Mouse (Mus musculus): ENCODE data around the gene Tmem212. TPM values are rescaled to one million over a fixed set of nuclear protein-coding genes. Genes with fewer than 3 reads are reported as not detected.

Gene Tmem212
- polyA plus RNA-seq, 1 experiment from 2014 or later = not detected

DNA sequence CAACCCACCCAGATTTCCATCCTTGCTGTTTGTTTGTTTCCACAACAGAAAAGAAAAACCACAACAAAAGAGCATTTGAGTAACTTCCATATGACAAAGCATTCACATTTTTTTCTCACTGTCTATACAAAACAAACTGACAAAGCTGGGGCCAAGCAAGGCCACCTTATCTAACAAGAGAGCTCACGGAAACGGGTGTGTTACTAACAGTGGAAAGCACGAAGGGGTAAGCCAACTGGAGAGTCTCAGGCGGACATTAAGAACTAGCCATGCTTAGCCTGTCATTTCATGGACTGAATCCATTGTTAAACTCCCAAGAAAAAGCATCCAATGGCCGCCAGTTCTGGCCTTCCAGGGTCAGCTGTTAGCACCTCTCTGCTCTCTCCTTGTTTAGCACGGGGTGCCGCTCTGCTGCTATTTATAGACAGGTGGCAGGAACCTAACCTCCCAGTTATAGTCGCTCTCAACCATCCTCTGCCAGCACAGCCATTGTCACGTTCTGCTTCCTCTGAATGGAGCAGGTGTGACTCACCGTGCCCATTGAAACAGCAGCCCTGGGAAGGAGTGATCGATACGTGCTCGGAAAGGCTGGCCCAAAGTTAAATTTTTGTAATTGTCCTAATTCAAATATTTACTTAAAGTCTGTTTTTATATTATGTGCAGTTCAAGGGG is 8.6 kb upstream of the Tmem212 start:
- Histone ChIP-seq H3K9me3 (replicated peaks; ENCODE audit: control insufficient read depth, low read length) (peaks cover 11% of the 10 kb centered on the region), H3K4me2 (ENCODE audit: low read depth, low read length) (peak overlapping the region; percentile 30), H3K4me3 (ENCODE audit: low read length) (no peak overlapping the region; the same call in 1 of the 2 replicates), H3K27me3 (ENCODE audit: control insufficient read depth, insufficient read depth, low read length) (no peaks in the 10 kb centered on the region), H3K36me3 (ENCODE audit: control insufficient read depth, insufficient read depth) (no peaks in the 10 kb centered on the region), H3K27ac (ENCODE audit: low read length) (peak overlapping the region; percentile 82), H3K4me1 (ENCODE audit: control insufficient read depth, insufficient read depth, low read length) (peaks cover 11% of the 10 kb centered on the region), H3K9ac (ENCODE audit: low read length) (no peak overlapping the region)
- peak; percentile 91 for ATAC-seq (replicated peaks; ENCODE audit: extremely low read depth, insufficient read depth, low FRiP score)
- WGBS = 16% methylated on average over 13 of the region's 13 CpGs

GRCm38 (mm10) chr3:27901846-27902245 is 5.7 kb upstream of the Tmem212 start:
- Histone ChIP-seq H3K27ac (ENCODE audit: low read length) (no peak overlapping the region), H3K27me3 (ENCODE audit: control insufficient read depth, insufficient read depth, low read length) (no peaks in the 10 kb centered on the region), H3K9ac (ENCODE audit: low read length) (no peak overlapping the region), H3K36me3 (ENCODE audit: control insufficient read depth, insufficient read depth) (no peaks in the 10 kb centered on the region), H3K4me1 (ENCODE audit: control insufficient read depth, insufficient read depth, low read length) (peaks cover 18% of the 10 kb centered on the region), H3K4me2 (ENCODE audit: low read depth, low read length) (no peak overlapping the region), H3K9me3 (replicated peaks; ENCODE audit: control insufficient read depth, low read length) (0 out of 2 replicates have a peak, but pooled peaks cover 2% of the 10 kb centered on the region), H3K4me3 (ENCODE audit: low read length) (no peak overlapping the region)
- whole genome bisulfite sequencing = 90% methylated on average over 6 of the region's 6 CpGs
- no peak for ATAC-seq (replicated peaks; ENCODE audit: extremely low read depth, insufficient read depth, low FRiP score)

DNA sequence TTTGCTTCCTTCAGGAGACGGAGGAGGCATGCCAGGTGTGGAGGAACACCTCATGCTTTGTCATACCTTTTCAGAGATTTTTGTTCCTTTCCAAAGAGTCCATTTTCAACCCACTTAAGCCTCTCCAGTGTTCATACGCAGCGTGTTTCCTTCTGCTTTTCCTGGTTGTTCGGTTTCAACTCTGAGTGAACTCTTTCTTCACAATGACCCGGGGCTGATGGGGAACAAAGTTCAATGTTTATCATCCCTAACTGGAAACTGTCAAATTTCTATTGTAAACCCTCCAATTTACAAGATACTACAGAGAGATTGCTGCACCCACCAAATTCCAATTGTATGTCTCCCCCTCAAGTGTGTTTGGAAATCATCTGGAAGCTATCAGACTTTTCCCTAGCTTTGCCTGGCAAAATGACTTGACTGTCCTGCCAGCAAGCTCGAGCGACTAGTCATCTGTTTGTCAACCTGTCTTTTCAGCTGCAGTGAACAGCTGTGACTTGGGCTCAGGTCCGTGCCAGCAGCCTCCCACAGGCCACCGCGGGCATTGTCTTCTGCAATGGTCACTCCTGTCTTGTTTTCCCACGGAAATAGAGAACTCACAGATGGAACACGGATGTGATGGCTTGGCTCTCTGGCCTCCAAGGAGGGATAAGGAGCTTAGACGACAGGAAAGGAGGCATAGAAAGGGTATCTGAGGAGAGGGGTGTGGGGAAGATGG is 3.0 kb upstream of the Tmem212 start:
- Histone ChIP-seq H3K9me3 (replicated peaks; ENCODE audit: control insufficient read depth, low read length) (0 out of 2 replicates have a peak, but pooled peaks cover 2% of the 10 kb centered on the region), H3K27ac (ENCODE audit: low read length) (peak overlapping the region; percentile 41), H3K4me1 (ENCODE audit: control insufficient read depth, insufficient read depth, low read length) (peaks cover 7% of the 10 kb centered on the region; the same call in 1 of the 2 replicates), H3K4me2 (ENCODE audit: low read depth, low read length) (no peak overlapping the region), H3K27me3 (ENCODE audit: control insufficient read depth, insufficient read depth, low read length) (no peaks in the 10 kb centered on the region), H3K4me3 (ENCODE audit: low read length) (no peak overlapping the region), H3K36me3 (ENCODE audit: control insufficient read depth, insufficient read depth) (no peaks in the 10 kb centered on the region), H3K9ac (ENCODE audit: low read length) (no peak overlapping the region)
- ATAC-seq (replicated peaks; ENCODE audit: extremely low read depth, insufficient read depth, low FRiP score) = peak; percentile 57; the same call in 1 of the 2 replicates
- WGBS = 48% methylated on average over 13 of the region's 13 CpGs

- H3K9ac ChIP-seq (ENCODE audit: low read length) = no peak overlapping the region
- no peak overlapping the region for H3K4me2 ChIP-seq (ENCODE audit: low read depth, low read length)
- WGBS = 58% methylated on average over 10 of the region's 10 CpGs
- H3K4me1 ChIP-seq (ENCODE audit: control insufficient read depth, insufficient read depth, low read length) = peaks cover 7% of the 10 kb centered on the region; the same call in 1 of the 2 replicates
- H3K9me3 ChIP-seq (replicated peaks; ENCODE audit: control insufficient read depth, low read length) = 0 out of 2 replicates have a peak, but pooled peaks cover 2% of the 10 kb centered on the region
- no peaks in the 10 kb centered on the region for H3K27me3 ChIP-seq (ENCODE audit: control insufficient read depth, insufficient read depth, low read length)
- no peaks in the 10 kb centered on the region for H3K36me3 ChIP-seq (ENCODE audit: control insufficient read depth, insufficient read depth)
- peak overlapping the region; percentile 41 for H3K27ac ChIP-seq (ENCODE audit: low read length)
- no peak overlapping the region for H3K4me3 ChIP-seq (ENCODE audit: low read length)
- 0 out of 2 replicates have a peak, but pooled peaks have one; percentile 43 for ATAC-seq (replicated peaks; ENCODE audit: extremely low read depth, insufficient read depth, low FRiP score)
These were observed 2.0 kb upstream of the Tmem212 start for GRCm38 (mm10) chr3:27898178-27898577.

DNA sequence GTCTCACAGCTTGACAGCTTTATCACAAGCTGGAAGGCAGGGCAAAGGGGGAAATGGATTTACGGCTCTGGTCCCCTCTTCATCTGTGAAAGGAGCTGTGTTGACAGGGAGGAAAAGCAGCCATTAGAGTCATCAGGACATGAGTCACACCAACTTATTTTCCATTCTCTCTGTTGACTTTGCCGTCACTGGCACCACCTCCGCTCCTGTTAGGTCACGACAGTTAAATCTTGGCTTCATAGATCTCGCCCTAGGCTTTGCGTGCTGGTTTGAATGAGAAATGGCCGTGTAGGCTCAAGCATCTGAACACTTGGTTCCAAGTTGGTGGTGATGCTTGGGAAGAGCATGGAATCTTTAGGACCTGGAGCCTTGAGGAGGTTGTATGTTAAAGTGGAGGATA is 9.6 kb downstream of the Tmem212 start:
- 35% methylated on average over 7 of the region's 7 CpGs for WGBS
- no peaks in the 10 kb centered on the region for H3K9me3 ChIP-seq (replicated peaks; ENCODE audit: control insufficient read depth, low read length)
- no peaks in the 10 kb centered on the region for H3K27me3 ChIP-seq (ENCODE audit: control insufficient read depth, insufficient read depth, low read length)
- H3K27ac ChIP-seq (ENCODE audit: low read length) = no peak overlapping the region; the same call in 1 of the 2 replicates
- H3K4me1 ChIP-seq (ENCODE audit: control insufficient read depth, insufficient read depth, low read length) = peaks cover 23% of the 10 kb centered on the region
- no peak overlapping the region for H3K9ac ChIP-seq (ENCODE audit: low read length)
- ATAC-seq (replicated peaks; ENCODE audit: extremely low read depth, insufficient read depth, low FRiP score) = peak; percentile 64
- H3K4me3 ChIP-seq (ENCODE audit: low read length) = no peak overlapping the region
- H3K4me2 ChIP-seq (ENCODE audit: low read depth, low read length) = no peak overlapping the region
- H3K36me3 ChIP-seq (ENCODE audit: control insufficient read depth, insufficient read depth) = no peaks in the 10 kb centered on the region

GRCm38 (mm10) chr3:27885585-27885984 is 10.6 kb downstream of the Tmem212 start:
- H3K27ac ChIP-seq (ENCODE audit: low read length) = no peak overlapping the region
- no peaks in the 10 kb centered on the region for H3K27me3 ChIP-seq (ENCODE audit: control insufficient read depth, insufficient read depth, low read length)
- 87% methylated on average over 6 of the region's 6 CpGs for WGBS
- no peak for ATAC-seq (replicated peaks; ENCODE audit: extremely low read depth, insufficient read depth, low FRiP score)
- no peaks in the 10 kb centered on the region for H3K36me3 ChIP-seq (ENCODE audit: control insufficient read depth, insufficient read depth)
- peaks cover 23% of the 10 kb centered on the region for H3K4me1 ChIP-seq (ENCODE audit: control insufficient read depth, insufficient read depth, low read length)
- H3K9me3 ChIP-seq (replicated peaks; ENCODE audit: control insufficient read depth, low read length) = no peaks in the 10 kb centered on the region
- no peak overlapping the region for H3K9ac ChIP-seq (ENCODE audit: low read length)
- H3K4me3 ChIP-seq (ENCODE audit: low read length) = no peak overlapping the region
- H3K4me2 ChIP-seq (ENCODE audit: low read depth, low read length) = no peak overlapping the region

DNA sequence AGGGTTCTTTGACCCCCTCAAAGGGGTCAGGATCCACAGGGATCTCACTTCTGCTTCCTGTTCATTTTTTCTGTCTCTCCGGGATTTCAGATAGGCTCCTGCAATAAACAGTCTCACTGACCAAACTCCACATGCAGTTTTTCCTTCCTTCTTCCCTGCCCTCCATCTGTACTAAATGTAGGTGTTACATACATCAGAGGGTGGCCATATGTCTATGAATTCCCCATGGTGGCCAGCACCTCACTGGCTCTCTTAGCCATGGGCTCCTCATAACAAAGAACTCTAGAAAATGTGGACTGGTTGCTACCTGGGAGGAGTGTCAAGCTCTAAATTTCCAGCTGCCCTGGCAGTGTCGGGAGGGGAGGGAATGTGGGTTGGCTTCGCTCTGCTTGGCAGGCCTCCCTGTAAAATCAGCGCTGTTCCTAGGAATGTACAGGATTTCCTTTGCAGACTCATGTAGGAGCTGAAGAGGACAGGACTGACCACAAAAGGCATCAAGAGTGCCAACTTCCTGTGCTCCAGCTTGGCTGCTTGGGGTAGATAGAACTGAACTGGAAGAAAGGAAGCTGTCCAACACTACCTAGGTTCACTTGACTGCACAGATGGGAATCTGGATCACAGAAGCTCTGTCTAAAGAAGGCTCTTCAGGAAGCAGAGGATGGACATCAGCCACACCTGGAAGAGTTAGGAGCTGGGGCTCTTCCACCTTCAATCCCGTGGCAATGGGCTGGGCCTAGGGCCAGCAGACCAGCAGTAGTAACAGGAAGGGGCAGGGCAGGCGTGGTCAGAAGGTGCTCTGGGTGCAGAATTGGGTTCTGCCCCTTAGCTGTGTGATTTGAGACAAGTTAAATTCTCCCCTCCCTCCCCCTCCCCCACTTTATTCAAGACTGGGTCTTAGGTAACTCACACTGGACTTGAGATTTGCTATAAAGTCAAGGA is 14.0 kb downstream of the Tmem212 start:
- WGBS = 48% methylated on average over 6 of the region's 6 CpGs
- Histone ChIP-seq H3K4me3 (ENCODE audit: low read length) (no peak overlapping the region), H3K27ac (ENCODE audit: low read length) (peak overlapping the region; percentile 25), H3K9me3 (replicated peaks; ENCODE audit: control insufficient read depth, low read length) (no peaks in the 10 kb centered on the region), H3K4me1 (ENCODE audit: control insufficient read depth, insufficient read depth, low read length) (peaks cover 16% of the 10 kb centered on the region), H3K9ac (ENCODE audit: low read length) (no peak overlapping the region), H3K27me3 (ENCODE audit: control insufficient read depth, insufficient read depth, low read length) (no peaks in the 10 kb centered on the region), H3K4me2 (ENCODE audit: low read depth, low read length) (no peak overlapping the region), H3K36me3 (ENCODE audit: control insufficient read depth, insufficient read depth) (no peaks in the 10 kb centered on the region)
- peak; percentile 69 for ATAC-seq (replicated peaks; ENCODE audit: extremely low read depth, insufficient read depth, low FRiP score)

- Histone ChIP-seq H3K4me2 (ENCODE audit: low read depth, low read length) (no peak overlapping the region), H3K27ac (ENCODE audit: low read length) (no peak overlapping the region), H3K36me3 (ENCODE audit: control insufficient read depth, insufficient read depth) (no peaks in the 10 kb centered on the region), H3K9me3 (replicated peaks; ENCODE audit: control insufficient read depth, low read length) (no peaks in the 10 kb centered on the region), H3K4me1 (ENCODE audit: control insufficient read depth, insufficient read depth, low read length) (peaks cover 11% of the 10 kb centered on the region), H3K27me3 (ENCODE audit: control insufficient read depth, insufficient read depth, low read length) (no peaks in the 10 kb centered on the region), H3K9ac (ENCODE audit: low read length) (no peak overlapping the region), H3K4me3 (ENCODE audit: low read length) (no peak overlapping the region)
- 87% methylated on average over 7 of the region's 7 CpGs for WGBS
- no peak for ATAC-seq (replicated peaks; ENCODE audit: extremely low read depth, insufficient read depth, low FRiP score)
These were observed 17.1 kb downstream of the Tmem212 start for GRCm38 (mm10) chr3:27878854-27879610.
